Mouse (Mus musculus) myocyte (in vitro differentiated cells): ENCODE data around the gene Tspan9. TPM values are rescaled to one million over a fixed set of nuclear protein-coding genes. Genes with fewer than 3 reads are reported as not detected.

ENCODE experiments used
- H3K27me3 ChIP-seq: one replicate; pipeline ENCODE4 v1.6.1; 2011; ENCODE audit not compliant: control insufficient read depth, insufficient read depth, insufficient read length
- H3K36me3 ChIP-seq: one replicate; pipeline ENCODE4 v1.6.1; 2011; ENCODE audit not compliant: control insufficient read depth, insufficient read depth
- H3K4me2 ChIP-seq: one replicate; pipeline ENCODE4 v1.6.1; 2011; ENCODE audit warnings: low read depth, control low read depth
- H3K4me3 ChIP-seq: one replicate; pipeline ENCODE4 v1.5.1; 2011; ENCODE audit warnings: mild to moderate bottlenecking, control low read depth, moderate library complexity
- H3K79me2 ChIP-seq: one replicate; pipeline ENCODE4 v1.6.1; 2011; ENCODE audit not compliant: control insufficient read depth, insufficient read depth
- H3ac ChIP-seq: one replicate; pipeline ENCODE4 v1.6.1; 2011; ENCODE audit not compliant: control insufficient read depth, insufficient read length
- CEBPB ChIP-seq: IDR thresholded peaks from 2 replicates; pipeline ENCODE4 v1.6.1; 2011; ENCODE audit warnings: mild to moderate bottlenecking, moderate library complexity; ENCODE audit not compliant: poor library complexity, insufficient read depth, severe bottlenecking
- E2F4 ChIP-seq: IDR thresholded peaks from one replicate; pipeline ENCODE4 v1.6.1; 2011; ENCODE audit warnings: mild to moderate bottlenecking, control low read depth, moderate library complexity; ENCODE audit not compliant: insufficient read depth
- MAX ChIP-seq: IDR thresholded peaks from one replicate; pipeline ENCODE4 v1.6.1; 2011; ENCODE audit warnings: low read depth, mild to moderate bottlenecking, control low read depth
- MYOD1 ChIP-seq, 3 experiments: IDR thresholded peaks; one replicate each; pipeline ENCODE4 v1.6.1; 2011; ENCODE audit warnings: control low read depth in 2 of 3, low read depth in 2 of 3, mild to moderate bottlenecking in 2 of 3, moderate library complexity in 1 of 3; ENCODE audit not compliant: insufficient read length in 2 of 3, control insufficient read depth in 1 of 3
- MYOG ChIP-seq, 3 experiments: IDR thresholded peaks; one replicate each; pipeline ENCODE4 v1.6.1; 2011; ENCODE audit warnings: control low read depth in 2 of 3, low read depth in 2 of 3, mild to moderate bottlenecking in 2 of 3; ENCODE audit not compliant: insufficient read length in 2 of 3, control insufficient read depth in 1 of 3, insufficient read depth in 1 of 3
- POLR2A ChIP-seq: IDR thresholded peaks from one replicate; pipeline ENCODE4 v1.6.1; 2011; ENCODE audit warnings: low read depth, mild to moderate bottlenecking, control low read depth, moderate library complexity; ENCODE audit not compliant: insufficient read length
- POLR2AphosphoS2 ChIP-seq: IDR thresholded peaks from one replicate; pipeline ENCODE4 v1.6.1; 2011; ENCODE audit warnings: low read depth, control low read depth; ENCODE audit not compliant: insufficient read length
- REST ChIP-seq: IDR thresholded peaks from one replicate; pipeline ENCODE4 v1.6.1; 2011; ENCODE audit warnings: mild to moderate bottlenecking, control low read depth, moderate library complexity; ENCODE audit not compliant: insufficient read depth, insufficient read length
- SRF ChIP-seq: IDR thresholded peaks from one replicate; pipeline ENCODE4 v1.6.1; 2011; ENCODE audit warnings: low read depth; ENCODE audit not compliant: control insufficient read depth, insufficient read length
- TCF12 ChIP-seq: IDR thresholded peaks from one replicate; pipeline ENCODE4 v1.6.1; 2011; ENCODE audit warnings: mild to moderate bottlenecking, control low read depth; ENCODE audit not compliant: poor library complexity, insufficient read depth, severe bottlenecking
- TCF3 ChIP-seq: IDR thresholded peaks from one replicate; pipeline ENCODE4 v1.6.1; 2011; ENCODE audit warnings: low read depth, control low read depth; ENCODE audit not compliant: insufficient read length
- USF1 ChIP-seq: IDR thresholded peaks from one replicate; pipeline ENCODE4 v1.6.1; 2011; ENCODE audit warnings: low read depth, mild to moderate bottlenecking, control low read depth, moderate library complexity
- polyA plus RNA-seq: library from polyadenylated mRNA; unstranded; fragments of >200 nt; fragmentation: generic; extraction: Trizol; gene quantifications from one replicate; pipeline ENCODE4 v1.2.1, GENCODE M21; 2012; ENCODE audit warnings: missing spikeins

Tspan9 gene
- polyA plus RNA-seq, 1 experiment: 227 TPM

- TF ChIP-seq MAX: no peak
- TF ChIP-seq REST: no peak
- TF ChIP-seq MYOD1 (IDR thresholded peaks at IDR 0.05; ENCODE audit: control insufficient read depth in 1 of 3, insufficient read length in 2 of 3, low read depth in 2 of 3): peak in 1 of 3 experiments; percentile 65
- no peak for TF ChIP-seq SRF
- TF ChIP-seq TCF3: no peak
- peak in 2 of 3 experiments; percentile 37 to 71 for TF ChIP-seq MYOG (IDR thresholded peaks at IDR 0.05; ENCODE audit: control insufficient read depth in 1 of 3, insufficient read depth in 1 of 3, insufficient read length in 2 of 3, low read depth in 2 of 3)
- TF ChIP-seq POLR2AphosphoS2: peak; percentile 35
- TF ChIP-seq USF1: no peak
- TF ChIP-seq TCF12: no peak
- TF ChIP-seq POLR2A: peak; percentile 46
- no peak for TF ChIP-seq CEBPB
- TF ChIP-seq E2F4: no peak
- Histone ChIP-seq H3K4me2 (peak overlapping the region; percentile 77), H3K36me3 (no peaks in the 10 kb centered on the region), H3K27me3 (no peaks in the 10 kb centered on the region), H3K4me3 (peak overlapping the region; percentile 79), H3ac (peak overlapping the region; percentile 52), H3K79me2 (peaks cover 18% of the 10 kb centered on the region)
Observed at GRCm38 (mm10) chr6:128035250-128035929, 108.0 kb downstream of the Tspan9 start.

- TF ChIP-seq MAX (no peak), USF1 (no peak), CEBPB (0 out of 2 replicates have a peak, but pooled peaks have one; percentile 24), MYOG (IDR thresholded peaks at IDR 0.05; ENCODE audit: control insufficient read depth in 1 of 3, insufficient read depth in 1 of 3, insufficient read length in 2 of 3, low read depth in 2 of 3) (peak in 1 of 3 experiments; percentile 44), REST (no peak), POLR2A (peak; percentile 84), MYOD1 (IDR thresholded peaks at IDR 0.05; ENCODE audit: control insufficient read depth in 1 of 3, insufficient read length in 2 of 3, low read depth in 2 of 3) (peak in 1 of 3 experiments; percentile 44), POLR2AphosphoS2 (peak; percentile 82)
Observed at GRCm38 (mm10) chr6:128034317-128035249, 108.8 kb downstream of the Tspan9 start.

DNA sequence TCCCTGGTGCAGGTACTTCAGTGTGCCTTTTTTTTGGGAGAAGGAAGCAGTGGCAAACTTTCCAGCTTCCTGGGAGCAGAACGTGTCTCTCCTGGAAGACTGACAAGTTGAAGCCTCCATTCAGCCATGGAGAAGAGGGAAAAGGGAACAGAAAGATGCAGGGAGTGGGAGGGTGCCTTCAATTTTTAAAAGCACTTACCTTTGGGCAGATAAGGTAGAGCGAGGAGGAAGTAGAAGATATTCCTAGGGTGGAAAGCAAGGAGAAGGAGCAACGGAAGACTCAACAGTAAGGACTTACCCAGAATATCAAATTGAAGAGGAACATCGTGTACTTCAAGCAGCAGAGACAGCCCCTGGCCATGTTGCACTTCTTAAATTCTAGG lies 109.5 kb downstream of the Tspan9 start:
- peak overlapping the region; percentile 79 for H3K4me3 ChIP-seq
- H3ac ChIP-seq: peak overlapping the region; percentile 52
- H3K79me2 ChIP-seq: peaks cover 24% of the 10 kb centered on the region
- no peak for TF ChIP-seq MYOD1 (IDR thresholded peaks at IDR 0.05; ENCODE audit: control insufficient read depth in 1 of 3, insufficient read length in 2 of 3, low read depth in 2 of 3)
- TF ChIP-seq E2F4: no peak
- TF ChIP-seq POLR2A: no peak
- TF ChIP-seq SRF: no peak
- no peak for TF ChIP-seq MYOG (IDR thresholded peaks at IDR 0.05; ENCODE audit: control insufficient read depth in 1 of 3, insufficient read depth in 1 of 3, insufficient read length in 2 of 3, low read depth in 2 of 3)
- no peak for TF ChIP-seq USF1
- no peak for TF ChIP-seq CEBPB
- TF ChIP-seq POLR2AphosphoS2: no peak
- no peak for TF ChIP-seq TCF12
- no peak for TF ChIP-seq TCF3
- no peak for TF ChIP-seq MAX
- TF ChIP-seq REST: no peak
- no peaks in the 10 kb centered on the region for H3K36me3 ChIP-seq
- no peaks in the 10 kb centered on the region for H3K27me3 ChIP-seq
- peak overlapping the region; percentile 77 for H3K4me2 ChIP-seq

More at GRCm38 (mm10) chr6:128034317-128035249, 108.8 kb downstream of the Tspan9 start:
- Histone ChIP-seq H3K4me2 (peak overlapping the region; percentile 77), H3K27me3 (no peaks in the 10 kb centered on the region), H3K4me3 (peak overlapping the region; percentile 79), H3K36me3 (no peaks in the 10 kb centered on the region), H3K79me2 (peaks cover 24% of the 10 kb centered on the region), H3ac (peak overlapping the region; percentile 52)

DNA sequence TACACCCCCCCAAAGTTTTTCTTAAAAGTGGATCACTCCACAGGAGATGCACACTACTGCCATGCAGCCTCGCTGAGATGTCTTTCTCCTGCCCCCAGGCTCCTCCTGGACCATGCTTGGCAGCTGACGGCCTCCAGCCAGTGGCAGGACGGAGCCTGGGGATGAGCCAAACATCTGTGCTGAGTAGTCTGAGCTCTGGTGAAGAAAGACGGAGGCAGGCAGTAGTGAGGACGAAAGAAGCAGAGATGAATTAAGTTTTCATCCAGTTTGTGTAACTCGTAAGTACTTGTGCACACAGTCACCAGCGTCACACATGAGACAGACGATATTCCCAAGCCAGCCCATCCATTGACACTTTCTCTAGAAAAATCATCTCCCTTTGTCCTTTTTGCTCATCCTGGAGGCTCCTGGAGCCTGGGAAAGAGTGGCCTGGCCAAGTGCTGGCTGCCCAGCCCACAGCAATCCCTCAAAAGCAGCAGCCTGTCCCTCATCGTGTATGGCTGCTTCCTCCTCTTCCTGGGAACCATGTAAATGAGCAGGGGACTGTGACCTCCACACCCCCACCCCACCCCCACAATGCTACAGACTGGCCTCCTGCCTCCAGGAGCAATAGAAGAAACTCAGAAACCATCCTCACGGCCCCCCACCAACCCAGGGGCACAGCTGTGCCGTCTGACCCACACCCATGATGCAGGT lies 110.1 kb downstream of the Tspan9 start:
- Histone ChIP-seq H3K4me3 (peak overlapping the region; percentile 79), H3K27me3 (no peaks in the 10 kb centered on the region), H3ac (peak overlapping the region; percentile 52), H3K4me2 (peak overlapping the region; percentile 77), H3K79me2 (peaks cover 24% of the 10 kb centered on the region), H3K36me3 (no peaks in the 10 kb centered on the region)
- TF ChIP-seq MYOD1 (IDR thresholded peaks at IDR 0.05; ENCODE audit: control insufficient read depth in 1 of 3, insufficient read length in 2 of 3, low read depth in 2 of 3) (peak in 2 of 3 experiments; percentile 32 to 56), POLR2AphosphoS2 (no peak), MYOG (IDR thresholded peaks at IDR 0.05; ENCODE audit: control insufficient read depth in 1 of 3, insufficient read depth in 1 of 3, insufficient read length in 2 of 3, low read depth in 2 of 3) (peak in 1 of 3 experiments; percentile 51), TCF3 (no peak)
